In genomic region chr10:17727926-17728279, GRCm38 (mm10) we compare ENCODE assay signal across 8 mouse cellular contexts. TPM values are rescaled to one million over a fixed set of nuclear protein-coding genes. Genes with fewer than 3 reads are reported as not detected.
DNase-seq lines count a peak whose midpoint lies in the region; ATAC-seq and TF ChIP-seq lines count a peak whose summit lies in the region.

No protein-coding gene starts in this region.

- WGBS in limb, embryonic 11.5 days, result 2% methylated on average over 5 of the region's 5 CpGs
- WGBS in midbrain, postnatal 0 days, result 3% methylated on average over 5 of the region's 5 CpGs

- no peaks in the 10 kb centered on the region for H3K27me3 ChIP-seq in limb, embryonic 11.5 days (ENCODE audit: control insufficient read depth, insufficient read depth, low read length)
- H3K27me3 ChIP-seq in midbrain, postnatal 0 days (ENCODE audit: insufficient read depth, low read length), result no peaks in the 10 kb centered on the region

- peak; percentile 80 for TF ChIP-seq CTCF in midbrain, postnatal 0 days (IDR thresholded peaks at IDR 0.05)

- intact Hi-C loops in left cerebral cortex, postnatal 10 days (cut with DNase I), result loop anchor here (10.0 kb wide), 3 partner anchors 513 to 1093 kb away; no protein-coding TSS in a partner anchor

- peaks cover 2% of the 10 kb centered on the region; the same call in 1 of the 2 replicates for H3K36me3 ChIP-seq in limb, embryonic 11.5 days (ENCODE audit: control insufficient read depth, insufficient read depth, low read length)
- H3K36me3 ChIP-seq in midbrain, postnatal 0 days (ENCODE audit: insufficient read depth, low read length), result no peaks in the 10 kb centered on the region

- peaks cover 18% of the 10 kb centered on the region; the same call in 1 of the 2 replicates for H3K4me1 ChIP-seq in limb, embryonic 11.5 days (ENCODE audit: control insufficient read depth, insufficient read depth, low read length)
- H3K4me1 ChIP-seq in midbrain, postnatal 0 days (ENCODE audit: insufficient read depth, low read length), result peaks cover 3% of the 10 kb centered on the region; the same call in 1 of the 2 replicates

- H3K4me2 ChIP-seq in limb, embryonic 11.5 days (ENCODE audit: low read depth, severe bottlenecking), result peak overlapping the region; percentile 20
- H3K4me2 ChIP-seq in midbrain, postnatal 0 days (ENCODE audit: low read depth, low read length, poor library complexity, severe bottlenecking), result peak overlapping the region; percentile 74

- H3K27ac ChIP-seq in limb, embryonic 11.5 days (replicated peaks; ENCODE audit: low read depth, low read length), result no peak overlapping the region; the same call in 1 of the 2 replicates
- no peak overlapping the region for H3K27ac ChIP-seq in midbrain, postnatal 0 days (ENCODE audit: low read depth, low read length)

- no peak overlapping the region for H3K4me3 ChIP-seq in limb, embryonic 11.5 days (ENCODE audit: low read depth, low read length)
- peak overlapping the region; percentile 94 for H3K4me3 ChIP-seq in midbrain, postnatal 0 days (ENCODE audit: low read depth, low read length)

- ATAC-seq in limb, embryonic 11.5 days (ENCODE audit: insufficient number of reproducible peaks, low FRiP score, low TSS enrichment, low read depth), result no peak
- ATAC-seq in midbrain, postnatal 0 days (ENCODE audit: low FRiP score), result no peak

- H3K9me3 ChIP-seq in limb, embryonic 11.5 days (ENCODE audit: control insufficient read depth, low read length), result no peaks in the 10 kb centered on the region
- H3K9me3 ChIP-seq in midbrain, postnatal 0 days (ENCODE audit: low read length), result no peaks in the 10 kb centered on the region

- peak; percentile 26 to 47 for DNase-seq in kidney, adult 8-10 months
- no peak for DNase-seq in kidney, adult 18-20 months
- DNase-seq in R1 (ENCODE audit: low read depth, low spot score), result peak; percentile 52
- DNase-seq in forelimb bud, embryonic 11.5 days (ENCODE audit: low read depth, low spot score), result peak; percentile 76
- DNase-seq in limb, embryonic 11.5 days (ENCODE audit: low spot score), result no peak
- peak; percentile 88 for DNase-seq in midbrain, postnatal 0 days (ENCODE audit: low spot score)
- no peak for DNase-seq in adrenal gland, adult 18-20 months (ENCODE audit: low spot score in 2 of 2)
- no peak for DNase-seq in left cerebral cortex, postnatal 10 days (ENCODE audit: extremely low spot score in 1 of 2, low spot score in 2 of 2)

- H3K9ac ChIP-seq in limb, embryonic 11.5 days (ENCODE audit: low read length), result no peak overlapping the region
- peak overlapping the region; percentile 39; the same call in 1 of the 2 replicates for H3K9ac ChIP-seq in midbrain, postnatal 0 days (replicated peaks; ENCODE audit: low read length, poor library complexity, severe bottlenecking)

RNA-seq across cellular contexts. Expression of gene Cited2, which starts 4.9 kb away (rescaled TPM):
- 70.7 and 73.1 TPM in 2 replicates for polyA plus RNA-seq in limb, embryonic 11.5 days (2014; fragmentation: Nextera tagmentation; extraction: Ambion mirVana)
- total RNA-seq in midbrain, postnatal 0 days (2014; rRNA removed), result 72.1 and 107 TPM in 2 replicates
- 44.6 and 48.2 TPM in 2 replicates for polyA plus RNA-seq in midbrain, postnatal 0 days (2015; fragmentation: Nextera tagmentation; extraction: Ambion mirVana)
- total RNA-seq in adrenal gland, adult 18-20 months (2021), result 10 to 100 TPM; 32.7 to 76.3 TPM
- 10 to 100 TPM; 30.4 to 36.4 TPM for total RNA-seq in left cerebral cortex, postnatal 10 days (2021)

Comparison
In these comparisons a context has a peak if more than half of its experiments do, and no peak if none do; other contexts are left out.
1. DNase-seq: peak in kidney, adult 8-10 months (2 of 2), R1 (single experiment), forelimb bud, embryonic 11.5 days (single experiment) and midbrain, postnatal 0 days (single experiment); none in kidney, adult 18-20 months (single experiment), limb, embryonic 11.5 days (single experiment), adrenal gland, adult 18-20 months (0 of 2) and left cerebral cortex, postnatal 10 days (0 of 2).